Mouse (Mus musculus) lung, postnatal 25 days (tissue): ENCODE measurements around the gene Ldlrad3.

Experiments used
- DNase-seq: peaks from one replicate; pipeline ENCODE4 v3.0.0; 2022; ENCODE audit warnings: low spot score

Gene Ldlrad3

GRCm38 (mm10) chr2:102038229-102038894, 147.8 kb downstream of the Ldlrad3 start:
- peak; percentile 30 for DNase-seq

GRCm38 (mm10) chr2:102036665-102037511, 149.3 kb downstream of the Ldlrad3 start:
- no peak for DNase-seq

GRCm38 (mm10) chr2:102034513-102034879, 151.7 kb downstream of the Ldlrad3 start:
- DNase-seq, result no peak

- DNase-seq, result no peak
Observed at GRCm38 (mm10) chr2:102033818-102034512, 152.2 kb downstream of the Ldlrad3 start.

GRCm38 (mm10) chr2:102032713-102033343, 153.4 kb downstream of the Ldlrad3 start:
- no peak for DNase-seq

GRCm38 (mm10) chr2:102030652-102031051, 155.5 kb downstream of the Ldlrad3 start:
- DNase-seq, result peak; percentile 57

- DNase-seq, result no peak
Observed at GRCm38 (mm10) chr2:102030152-102030551, 156.0 kb downstream of the Ldlrad3 start.

GRCm38 (mm10) chr2:102029682-102030081, 156.5 kb downstream of the Ldlrad3 start:
- no peak for DNase-seq

- no peak for DNase-seq
Observed at GRCm38 (mm10) chr2:102027265-102027664, 158.9 kb downstream of the Ldlrad3 start.

- DNase-seq, result no peak
Observed at GRCm38 (mm10) chr2:102026156-102026555, 160.0 kb downstream of the Ldlrad3 start.

- DNase-seq, result no peak
Observed at GRCm38 (mm10) chr2:102024483-102024882, 161.7 kb downstream of the Ldlrad3 start.

GRCm38 (mm10) chr2:102021371-102022084, 164.7 kb downstream of the Ldlrad3 start:
- peak; percentile 15 for DNase-seq

- DNase-seq, result no peak
Observed at GRCm38 (mm10) chr2:102020546-102020945, 165.6 kb downstream of the Ldlrad3 start.

GRCm38 (mm10) chr2:102014538-102015113, 171.6 kb downstream of the Ldlrad3 start:
- no peak for DNase-seq

GRCm38 (mm10) chr2:102011311-102011975, 174.7 kb downstream of the Ldlrad3 start:
- DNase-seq, result no peak

- DNase-seq, result no peak
Observed at GRCm38 (mm10) chr2:102009766-102010265, 176.4 kb downstream of the Ldlrad3 start.

- peak; percentile 61 for DNase-seq
Observed at GRCm38 (mm10) chr2:102006143-102006542, 180.0 kb downstream of the Ldlrad3 start.

- DNase-seq, result no peak
Observed at GRCm38 (mm10) chr2:102005377-102006007, 180.7 kb downstream of the Ldlrad3 start.

GRCm38 (mm10) chr2:102003776-102004264, 182.4 kb downstream of the Ldlrad3 start:
- DNase-seq, result no peak
